Mouse (Mus musculus) bone marrow macrophage, adult 2 months (primary cell): ENCODE results near the gene Uck2.

ENCODE experiments used
- CTCF ChIP-seq: IDR thresholded peaks from 2 replicates; pipeline ENCODE4 v1.5.1; 2012; ENCODE audit warnings: low read depth, mild to moderate bottlenecking, low read length, moderate library complexity
- POLR2A ChIP-seq: IDR thresholded peaks from 2 replicates; pipeline ENCODE4 v1.6.1; 2012; ENCODE audit warnings: mild to moderate bottlenecking, low read depth, low read length, borderline replicate concordance

DNA sequence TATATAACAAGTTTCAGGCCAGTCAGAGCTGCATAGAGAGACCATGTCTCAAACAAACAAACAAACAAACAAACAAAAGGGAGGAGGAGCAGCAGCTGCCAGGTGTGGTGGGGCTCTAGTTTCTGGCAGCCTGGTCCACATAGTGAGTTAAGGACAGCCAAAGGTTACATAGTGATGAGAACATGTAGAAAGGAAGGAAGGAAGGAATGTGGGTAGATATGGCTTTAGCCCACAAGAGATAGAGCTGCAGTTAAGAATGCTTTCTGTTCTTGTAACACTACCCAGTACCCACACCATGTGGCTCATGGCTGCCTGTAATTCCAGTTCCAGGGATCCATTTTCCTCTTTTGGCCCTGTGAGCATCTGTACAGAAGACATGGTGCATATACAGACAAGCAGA is 27.2 kb upstream of the Uck2 start:
- TF ChIP-seq CTCF (no peak), POLR2A (no peak)
